Mouse (Mus musculus) cortical plate, adult 2 months (tissue): ENCODE data around the gene Scgb1c1. TPM values are rescaled to one million over a fixed set of nuclear protein-coding genes. Genes with fewer than 3 reads are reported as not detected.

Source experiments
- H3K27ac ChIP-seq: fragments of 200-500 bp; 2 replicates; pipeline ENCODE4 v1.5.1; 2012; ENCODE audit warnings: low read length, control low read depth, inconsistent platforms; ENCODE audit not compliant: insufficient read depth
- H3K4me1 ChIP-seq: fragments of 200-500 bp; 2 replicates; pipeline ENCODE4 v1.6.1; 2011; ENCODE audit warnings: low read length; ENCODE audit not compliant: control insufficient read depth, insufficient read depth
- H3K4me3 ChIP-seq: fragments of 200-500 bp; 2 replicates; pipeline ENCODE4 v1.5.1; 2011; ENCODE audit warnings: mild to moderate bottlenecking, low read length, control low read depth; ENCODE audit not compliant: insufficient read depth
- CTCF ChIP-seq: fragments of 200-500 bp; IDR thresholded peaks from 2 replicates; pipeline ENCODE4 v1.5.1; 2011; ENCODE audit warnings: mild to moderate bottlenecking, control low read depth, low read length; ENCODE audit not compliant: insufficient read depth; ENCODE audit errors: extremely low read depth
- POLR2A ChIP-seq: fragments of 200-500 bp; IDR thresholded peaks from 2 replicates; pipeline ENCODE4 v1.6.1; 2011; ENCODE audit warnings: mild to moderate bottlenecking, low read length, control low read depth; ENCODE audit not compliant: insufficient read depth; ENCODE audit errors: extremely low read depth
- polyA plus RNA-seq: library from polyadenylated mRNA; depleted of rRNA; stranded (reverse); fragments of >200 nt; gene quantifications from 2 replicates; pipeline ENCODE4 v1.2.3, GENCODE M21; 2012

The Scgb1c1 gene
- polyA plus RNA-seq, 1 experiment: not detected

DNA sequence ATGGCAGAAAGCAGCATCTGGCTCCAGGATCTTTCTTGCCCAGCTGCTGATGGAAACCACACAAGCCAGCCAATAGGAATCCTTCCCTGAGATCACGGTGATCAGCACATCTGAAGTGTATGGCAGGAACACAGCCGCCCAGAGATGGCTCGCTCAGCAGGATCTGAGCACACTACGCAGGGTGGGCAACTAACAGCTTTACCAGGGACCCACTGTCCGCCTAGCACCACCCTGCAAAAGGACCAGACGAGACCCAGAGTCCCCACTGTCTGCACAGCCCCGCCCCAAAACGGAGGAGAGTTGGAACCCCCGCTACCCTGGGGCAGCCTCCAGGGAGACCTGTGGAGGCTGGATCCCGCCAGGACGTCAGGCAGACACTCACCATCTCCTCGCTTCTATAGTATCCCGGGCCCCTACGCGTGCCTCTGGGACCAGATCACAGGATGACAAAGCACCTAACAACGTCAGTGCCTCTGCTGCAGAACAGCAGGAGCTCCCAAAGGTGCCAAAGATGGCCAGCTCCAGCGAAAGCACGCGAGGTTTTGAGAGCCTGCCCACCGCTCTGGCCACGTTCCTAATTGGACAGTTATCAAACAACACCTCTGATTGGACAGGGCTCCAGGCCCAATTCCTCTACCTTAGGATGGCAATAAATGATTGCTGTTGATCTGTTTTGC, 23.6 kb upstream of the Scgb1c1 start, which contains the start of gene Zfp941:
Gene Zfp941 (minus strand): TSS at position 526 of the 677 bp plus-strand sequence.
- Histone ChIP-seq H3K4me1 (peaks cover 3% of the 10 kb centered on the region), H3K27ac (peak within 1 kb of the TSS; percentile 57)
- TF ChIP-seq CTCF (no peak), POLR2A (peak; percentile 85)

DNA sequence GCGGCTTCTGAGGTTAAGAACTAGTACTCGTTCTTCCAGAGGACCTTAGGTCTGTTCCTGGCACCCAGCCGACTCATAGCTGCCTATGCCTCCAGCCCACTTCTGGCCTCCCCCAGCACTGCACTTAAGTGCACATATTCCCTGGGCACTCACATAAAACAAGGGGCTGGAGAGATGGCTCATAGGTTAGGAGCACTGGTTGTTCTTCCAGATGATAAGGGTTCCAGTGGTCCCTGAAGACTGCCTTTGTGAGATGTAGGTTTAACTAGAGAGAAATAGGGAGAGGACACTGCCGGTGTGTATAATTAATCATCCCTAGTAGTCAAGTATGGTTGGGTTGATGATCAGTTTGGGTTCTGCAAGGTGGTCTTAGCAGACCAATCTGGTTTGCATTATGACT, 22.6 kb upstream of the Scgb1c1 start:
- Histone ChIP-seq H3K27ac (no peak overlapping the region), H3K4me1 (peaks cover 5% of the 10 kb centered on the region), H3K4me3 (no peak overlapping the region)
- TF ChIP-seq CTCF (no peak), POLR2A (no peak)

More for the DNA sequence above, 23.6 kb upstream of the Scgb1c1 start, which contains the start of gene Zfp941:
- H3K4me3 ChIP-seq: peak within 1 kb of the TSS; percentile 61

DNA sequence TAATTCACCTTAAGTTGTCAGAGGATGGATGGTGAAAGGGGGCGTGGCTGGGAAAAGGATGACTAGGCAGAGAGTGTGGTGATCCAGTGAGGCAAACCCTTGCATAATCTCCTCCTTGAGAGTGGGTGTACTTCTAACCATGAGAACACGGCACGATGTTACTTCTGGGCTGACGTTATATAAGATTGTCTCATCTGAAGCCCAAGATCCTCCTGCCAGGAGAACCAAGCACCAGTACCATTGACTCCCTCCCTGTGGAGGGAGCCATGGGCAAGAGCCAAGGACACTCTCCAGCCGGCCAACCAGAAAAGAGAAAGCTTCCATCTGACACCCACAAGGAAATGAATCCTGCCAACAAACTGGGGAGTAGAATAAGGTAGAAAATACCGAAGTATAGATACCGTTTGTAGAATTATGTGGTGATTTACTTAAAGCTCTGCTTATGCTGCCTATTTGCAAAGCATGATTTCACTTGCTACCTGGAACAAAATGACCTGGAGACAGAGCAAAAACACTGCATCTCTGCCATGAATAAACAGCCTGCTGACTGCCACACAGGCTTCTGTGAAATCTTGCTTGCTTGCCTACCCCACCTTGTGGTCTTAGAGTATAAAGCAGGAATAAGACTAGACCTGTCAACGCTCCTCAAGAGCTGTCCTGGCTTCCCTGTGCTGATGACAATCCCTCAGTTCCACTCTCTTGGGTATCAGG, 17.0 kb upstream of the Scgb1c1 start:
- TF ChIP-seq POLR2A (peak; percentile 19; the same call in 1 of the 2 replicates), CTCF (peak; percentile 67)
- Histone ChIP-seq H3K4me1 (peaks cover 2% of the 10 kb centered on the region; the same call in 1 of the 2 replicates), H3K4me3 (no peak overlapping the region), H3K27ac (peak overlapping the region; percentile 30; the same call in 1 of the 2 replicates)

DNA sequence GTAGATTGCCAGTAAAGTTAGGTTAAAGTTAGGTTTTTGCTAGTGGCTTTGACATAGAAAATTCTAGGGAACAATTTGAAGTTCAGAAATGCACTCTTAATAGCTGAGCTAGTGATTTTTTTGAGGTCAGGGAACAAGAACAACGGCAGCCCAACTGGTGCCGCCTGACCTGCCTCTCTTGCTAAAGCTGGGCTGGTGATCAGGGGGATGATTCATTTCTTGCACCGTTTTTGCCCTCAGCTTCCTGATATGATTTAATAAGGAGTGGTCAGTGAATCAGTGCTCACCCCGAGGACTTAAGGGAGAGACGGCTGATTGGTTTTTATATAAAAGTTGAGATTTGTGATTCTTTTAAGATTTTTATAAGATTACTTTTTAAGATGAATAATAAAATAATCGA, 13.9 kb upstream of the Scgb1c1 start:
- TF ChIP-seq POLR2A: no peak
- H3K4me1 ChIP-seq: peaks cover 2% of the 10 kb centered on the region; the same call in 1 of the 2 replicates
- no peak overlapping the region for H3K27ac ChIP-seq
- H3K4me3 ChIP-seq: no peak overlapping the region

DNA sequence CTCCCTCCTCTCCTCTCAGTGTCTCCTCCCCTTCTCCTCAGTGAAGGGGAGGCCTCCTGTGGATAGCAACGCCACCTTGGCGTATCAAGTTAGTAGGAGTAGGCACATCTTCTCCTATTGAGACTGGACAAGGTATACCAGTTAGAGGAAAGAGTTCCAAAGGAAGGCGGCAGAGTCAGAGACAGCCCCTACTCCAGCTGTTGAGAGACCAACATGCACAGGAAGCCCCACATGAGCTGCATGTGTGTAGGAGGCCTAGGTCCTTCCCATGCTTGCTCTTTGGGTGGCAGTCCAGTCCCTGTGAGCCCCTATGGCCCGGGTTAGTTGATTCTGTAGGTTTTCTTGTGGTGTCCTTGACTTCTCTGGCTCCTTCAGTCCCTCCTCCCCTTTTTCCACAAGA, 12.0 kb upstream of the Scgb1c1 start:
- Histone ChIP-seq H3K4me1 (no peaks in the 10 kb centered on the region), H3K27ac (no peak overlapping the region), H3K4me3 (no peak overlapping the region)
- no peak for TF ChIP-seq CTCF
- no peak for TF ChIP-seq POLR2A

DNA sequence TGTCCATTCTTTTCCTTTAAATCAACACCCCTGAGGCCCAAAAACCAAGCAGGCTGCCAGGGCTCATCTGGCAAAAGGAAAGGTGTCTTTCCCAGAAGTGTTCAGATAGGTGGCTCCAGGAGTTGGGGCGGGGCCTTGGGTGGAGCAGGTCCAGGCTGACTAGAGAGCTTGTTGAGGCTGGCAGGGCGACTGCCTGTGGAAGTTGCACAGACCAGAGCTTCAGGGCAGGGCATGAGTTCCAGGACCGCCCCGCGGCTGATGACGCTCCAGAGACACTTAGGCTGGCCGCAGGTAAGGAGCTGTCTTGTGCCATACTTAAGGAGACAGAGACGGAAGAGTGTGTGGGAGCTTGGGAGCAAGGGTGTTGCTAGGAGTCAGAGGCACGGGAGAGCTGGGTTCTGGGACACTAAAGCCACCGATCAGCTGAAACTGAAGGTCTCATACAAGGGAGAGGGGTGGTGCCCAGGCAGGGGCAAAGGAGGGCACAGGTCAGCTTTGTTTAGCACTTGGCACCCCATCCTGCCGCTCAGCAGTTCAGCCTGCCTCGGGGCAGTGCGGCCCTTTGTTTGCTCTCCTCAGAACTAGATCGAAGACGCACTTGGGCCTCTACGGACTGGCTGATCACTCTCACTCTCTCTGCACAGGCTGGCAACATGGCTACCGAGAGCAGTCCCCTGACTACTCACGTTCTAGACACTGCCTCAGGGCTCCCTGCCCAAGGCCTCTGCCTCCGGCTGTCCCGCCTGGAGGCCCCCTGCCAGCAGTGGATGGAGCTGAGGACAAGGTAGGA, 10.2 kb upstream of the Scgb1c1 start, which contains the start of gene Urah:
Gene Urah (plus strand): TSS at position 51 of the 790 bp plus-strand sequence.
- no peak within 1 kb of the TSS for H3K4me3 ChIP-seq
- H3K4me1 ChIP-seq: no peaks in the 10 kb centered on the region
- no peak within 1 kb of the TSS for H3K27ac ChIP-seq
- TF ChIP-seq CTCF (no peak), POLR2A (no peak)

DNA sequence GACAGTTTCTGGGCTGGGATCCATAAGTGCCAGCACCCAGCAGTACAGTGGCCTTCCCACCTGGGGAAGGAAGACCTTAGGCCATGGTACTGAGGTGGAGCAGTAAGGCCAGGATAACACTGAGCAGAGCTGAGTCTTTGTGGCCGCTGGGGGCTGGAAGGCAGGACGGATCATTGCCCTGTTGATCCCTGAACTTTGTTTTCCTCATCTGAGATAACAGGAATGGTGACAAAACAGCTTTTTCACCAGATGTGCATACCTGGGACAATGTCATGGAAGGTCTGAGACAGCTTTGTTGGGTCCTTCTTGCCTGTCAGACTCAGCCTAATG, 9.6 kb upstream of the Scgb1c1 start:
- no peaks in the 10 kb centered on the region for H3K4me1 ChIP-seq
- no peak overlapping the region for H3K27ac ChIP-seq
- no peak for TF ChIP-seq CTCF
- TF ChIP-seq POLR2A: no peak
- no peak overlapping the region for H3K4me3 ChIP-seq

DNA sequence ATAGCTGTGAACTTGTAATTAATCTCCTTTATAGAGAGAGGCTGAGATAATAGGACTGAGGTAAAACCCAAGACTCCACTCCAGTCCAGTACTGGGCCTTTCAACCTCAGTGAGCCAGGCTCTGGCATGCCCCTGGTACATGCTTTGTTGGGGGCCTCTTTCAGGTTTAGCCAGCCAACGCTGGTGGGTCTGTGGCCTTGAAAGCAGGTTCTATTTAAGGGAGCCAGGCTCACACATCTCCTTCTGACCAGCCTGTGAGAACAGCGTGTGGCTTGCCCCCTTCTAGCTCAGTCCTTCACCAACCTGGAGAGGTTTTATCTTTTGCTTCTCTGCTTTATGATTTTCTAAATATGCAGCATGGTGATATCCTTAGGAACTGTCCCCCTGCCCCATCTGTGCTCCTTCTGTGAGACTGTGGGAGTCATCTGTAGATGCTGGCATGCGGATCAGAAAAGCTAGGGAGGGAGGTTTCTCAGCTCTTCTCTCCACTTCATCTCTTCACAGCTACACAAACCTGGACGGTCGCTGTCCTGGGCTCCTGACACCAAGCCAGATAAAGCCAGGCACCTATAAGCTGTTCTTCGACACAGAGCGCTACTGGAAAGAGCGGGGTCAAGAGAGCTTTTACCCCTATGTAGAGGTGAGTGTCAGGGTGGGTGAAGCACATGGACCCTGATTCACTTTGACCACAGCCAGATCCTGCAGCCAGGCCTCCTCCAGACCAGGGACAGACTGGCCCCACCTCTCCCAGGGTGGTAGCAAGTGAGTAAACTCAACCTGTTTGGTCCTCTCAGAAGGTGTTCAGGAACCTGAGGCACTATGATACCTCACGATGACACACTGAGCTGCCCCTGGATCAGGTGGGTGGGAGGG, 8.9 kb upstream of the Scgb1c1 start:
- no peaks in the 10 kb centered on the region for H3K4me1 ChIP-seq
- H3K27ac ChIP-seq: no peak overlapping the region
- TF ChIP-seq POLR2A: no peak
- no peak overlapping the region for H3K4me3 ChIP-seq

DNA sequence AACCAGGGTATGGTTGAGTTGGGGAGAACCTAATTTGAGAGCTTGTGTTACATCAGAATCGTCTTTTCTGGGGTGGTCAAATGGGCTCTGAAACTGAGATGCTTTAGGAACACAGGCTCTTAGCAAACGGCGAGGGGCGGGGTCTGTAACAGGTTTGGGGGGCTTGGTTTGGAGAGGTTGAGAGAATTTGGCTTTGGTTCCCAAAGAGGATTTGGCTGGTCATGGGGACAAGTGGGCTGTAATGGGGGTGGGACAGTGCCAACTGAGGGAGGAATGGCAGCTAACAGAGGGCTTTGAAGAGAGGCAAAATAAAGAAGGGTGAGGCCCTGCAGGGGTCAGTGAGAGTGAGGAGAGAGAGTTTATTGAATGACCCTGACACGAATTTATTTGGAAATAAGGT, 5.8 kb upstream of the Scgb1c1 start:
- TF ChIP-seq CTCF: no peak
- TF ChIP-seq POLR2A: no peak
- Histone ChIP-seq H3K4me1 (no peaks in the 10 kb centered on the region), H3K4me3 (no peak overlapping the region), H3K27ac (no peak overlapping the region)
